25 mouse cellular contexts compared by ENCODE assay signal in the genomic region with DNA sequence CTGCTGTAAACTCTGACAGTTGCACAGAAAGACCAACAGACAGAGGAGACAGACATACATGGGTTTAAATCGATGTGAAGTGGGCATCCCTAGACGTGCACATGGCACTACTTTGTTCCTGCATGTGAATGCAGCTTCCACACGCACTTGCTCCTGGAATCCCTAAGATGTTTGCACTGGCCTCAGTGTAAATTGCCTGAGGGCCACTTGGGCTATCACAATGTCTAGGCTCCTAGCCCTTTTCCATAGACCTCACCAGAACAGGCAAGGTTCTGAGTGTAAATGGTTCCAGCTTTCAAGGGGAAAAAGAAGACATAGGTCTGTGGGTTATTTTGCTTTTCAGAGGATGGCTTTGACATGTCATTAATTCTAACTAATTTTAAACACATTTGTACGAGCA.
DNase-seq lines count a peak whose midpoint lies in the region; ATAC-seq and TF ChIP-seq lines count a peak whose summit lies in the region.
"Had no signal": no experiment of that assay in that cellular context is flagged by ENCODE, and none has a peak within 500 bp of the region (broad histone marks: within the 10 kb centered on the region; RNA-seq: fewer than 3 reads in every experiment).

No protein-coding gene starts in this region.

- peak overlapping the region; percentile 53; the same call in 1 of the 2 replicates for H3K4me2 ChIP-seq in embryonic facial prominence, embryonic 13.5 days
- peak overlapping the region; percentile 52; the same call in 1 of the 2 replicates for H3K4me2 ChIP-seq in lung, postnatal 0 days (replicated peaks; ENCODE audit: low read depth, low read length)
- H3K4me2 ChIP-seq: liver, embryonic 12.5 days had no signal

- no peaks in the 10 kb centered on the region for H3K27me3 ChIP-seq in embryonic facial prominence, embryonic 13.5 days
- H3K27me3 ChIP-seq in embryonic facial prominence, embryonic 10.5 days (replicated peaks; ENCODE audit: low read depth, poor library complexity, severe bottlenecking) = no peaks in the 10 kb centered on the region
- H3K27me3 ChIP-seq in kidney, adult 2 months (replicated peaks; ENCODE audit: control insufficient read depth, insufficient read depth, low read length) = no peaks in the 10 kb centered on the region
- H3K27me3 ChIP-seq in lung, postnatal 0 days (replicated peaks; ENCODE audit: insufficient read depth, low read length) = no peaks in the 10 kb centered on the region
- H3K27me3 ChIP-seq: embryonic facial prominence, embryonic 15.5 days; kidney, embryonic 15.5 days; liver, embryonic 12.5 days; neural tube, embryonic 12.5 days had no signal

- no peak overlapping the region for H3K27ac ChIP-seq in embryonic facial prominence, embryonic 13.5 days
- no peak overlapping the region for H3K27ac ChIP-seq in embryonic facial prominence, embryonic 10.5 days (replicated peaks)
- H3K27ac ChIP-seq in kidney, adult 2 months (ENCODE audit: insufficient read depth, low read depth, low read length) = peak overlapping the region; percentile 4; the same call in 1 of the 2 replicates
- 0 out of 2 replicates have a peak overlapping the region, but pooled peaks have one; percentile 71 for H3K27ac ChIP-seq in lung, postnatal 0 days (ENCODE audit: low read length)
- H3K27ac ChIP-seq: left cerebral cortex, adult 2 months; liver, embryonic 12.5 days; macrophage had no signal

- H3K9me3 ChIP-seq in embryonic facial prominence, embryonic 13.5 days = no peaks in the 10 kb centered on the region
- H3K9me3 ChIP-seq in embryonic facial prominence, embryonic 10.5 days = no peaks in the 10 kb centered on the region
- H3K9me3 ChIP-seq in lung, postnatal 0 days (ENCODE audit: low read length) = no peaks in the 10 kb centered on the region
- H3K9me3 ChIP-seq: embryonic facial prominence, embryonic 15.5 days; heart, embryonic 10.5 days; hindbrain, embryonic 10.5 days; kidney, embryonic 15.5 days; liver, embryonic 12.5 days; neural tube, embryonic 12.5 days had no signal

- H3K9ac ChIP-seq in embryonic facial prominence, embryonic 13.5 days = no peak overlapping the region
- no peak overlapping the region for H3K9ac ChIP-seq in lung, postnatal 0 days (replicated peaks; ENCODE audit: low read depth)
- H3K9ac ChIP-seq: embryonic facial prominence, embryonic 15.5 days; kidney, embryonic 15.5 days; liver, embryonic 12.5 days; neural tube, embryonic 12.5 days had no signal

- DNase-seq in embryonic facial prominence, embryonic 10.5 days (ENCODE audit: low spot score) = no peak
- no peak for DNase-seq in kidney, adult 2 months
- DNase-seq in kidney, postnatal 25 days = no peak
- DNase-seq in lung, postnatal 0 days (ENCODE audit: low spot score) = no peak
- DNase-seq in lung, postnatal 10 days = no peak
- peak; percentile 52 for DNase-seq in lung, postnatal 36 days
- no peak for DNase-seq in frontal cortex, postnatal 14 days (ENCODE audit: low spot score in 2 of 2)
- DNase-seq: cerebellum, adult 2 months; cerebellum, postnatal 25 days; gastrocnemius, postnatal 10 days; heart, postnatal 10 days; left cerebral cortex, postnatal 4 days; right cerebral cortex, postnatal 25 days; spleen, adult 18-20 months; thymus, adult 18-20 months; thymus, postnatal 36 days had no signal

- no peak for TF ChIP-seq EP300 in lung, postnatal 0 days (IDR thresholded peaks at IDR 0.05)

- no peak for TF ChIP-seq POLR2A in kidney, adult 2 months (IDR thresholded peaks at IDR 0.05; ENCODE audit: low read depth, low read length)

- no peak overlapping the region for H3K4me3 ChIP-seq in embryonic facial prominence, embryonic 13.5 days
- no peak overlapping the region for H3K4me3 ChIP-seq in embryonic facial prominence, embryonic 10.5 days
- H3K4me3 ChIP-seq in kidney, adult 2 months (ENCODE audit: insufficient read depth, low read depth, low read length) = no peak overlapping the region
- no peak overlapping the region for H3K4me3 ChIP-seq in lung, postnatal 0 days (ENCODE audit: low read depth, low read length)
- H3K4me3 ChIP-seq: heart, embryonic 10.5 days; hindbrain, embryonic 10.5 days; kidney, embryonic 15.5 days; left cerebral cortex, adult 2 months; liver, embryonic 12.5 days; neural tube, embryonic 12.5 days had no signal

- peaks cover 47% of the 10 kb centered on the region for H3K4me1 ChIP-seq in embryonic facial prominence, embryonic 13.5 days
- H3K4me1 ChIP-seq in embryonic facial prominence, embryonic 10.5 days = peaks cover 86% of the 10 kb centered on the region
- H3K4me1 ChIP-seq in kidney, adult 2 months (ENCODE audit: control insufficient read depth, insufficient read depth, low read length) = peaks cover 70% of the 10 kb centered on the region
- H3K4me1 ChIP-seq in lung, postnatal 0 days (ENCODE audit: insufficient read depth, low read depth, low read length) = peaks cover 40% of the 10 kb centered on the region; the same call in 1 of the 2 replicates

- WGBS in embryonic facial prominence, embryonic 13.5 days = 38% methylated on average over 4 of the region's 4 CpGs
- 51% methylated on average over 4 of the region's 4 CpGs for WGBS in embryonic facial prominence, embryonic 10.5 days
- 45% methylated on average over 4 of the region's 4 CpGs for WGBS in kidney, adult 2 months
- WGBS in lung, postnatal 0 days = 48% methylated on average over 4 of the region's 4 CpGs

- no peak for ATAC-seq in embryonic facial prominence, embryonic 13.5 days (ENCODE audit: insufficient number of reproducible peaks, insufficient read depth, low FRiP score, low TSS enrichment, low read depth)
- ATAC-seq in lung, postnatal 0 days = no peak
- ATAC-seq: liver, embryonic 12.5 days had no signal

- no peaks in the 10 kb centered on the region for H3K36me3 ChIP-seq in embryonic facial prominence, embryonic 13.5 days
- H3K36me3 ChIP-seq in embryonic facial prominence, embryonic 10.5 days (replicated peaks) = no peaks in the 10 kb centered on the region
- H3K36me3 ChIP-seq in kidney, adult 2 months (ENCODE audit: control insufficient read depth, insufficient read depth, low read length) = no peaks in the 10 kb centered on the region
- H3K36me3 ChIP-seq in lung, postnatal 0 days (ENCODE audit: insufficient read depth, low read length) = no peaks in the 10 kb centered on the region
- H3K36me3 ChIP-seq: embryonic facial prominence, embryonic 15.5 days; heart, embryonic 10.5 days; hindbrain, embryonic 10.5 days; kidney, embryonic 15.5 days; liver, embryonic 12.5 days; neural tube, embryonic 12.5 days had no signal

- TF ChIP-seq CTCF in kidney, adult 2 months (conservative IDR thresholded peaks at IDR 0.05; ENCODE audit: insufficient read depth, insufficient read length, low read depth, low read length) = no peak
- TF ChIP-seq CTCF in lung, postnatal 0 days (IDR thresholded peaks at IDR 0.05) = no peak

Comparison
In these comparisons a context has a peak if more than half of its experiments do, and no peak if none do; other contexts are left out.
1. H3K27ac ChIP-seq: peak in kidney, adult 2 months (single experiment) and lung, postnatal 0 days (single experiment); none in embryonic facial prominence, embryonic 13.5 days (single experiment) and embryonic facial prominence, embryonic 10.5 days (single experiment).